Mouse (Mus musculus) spleen, adult 2 months (tissue): ENCODE measurements at regions not wholly inside any gene's neighbourhood (a gene's known extent, or its start where the extent isn't known, plus 50 kb on each side); places are given as distances from the start of the nearest gene placed in this dataset.

Source experiments
- DNase-seq, 2 experiments: peaks; one replicate each; pipeline versions ENCODE4 v3.0.0 to v3.0.0-alpha.2; 2012 to 2021; ENCODE audit warnings: low spot score in 2 of 2, low read depth in 1 of 2
- H3K27ac ChIP-seq: fragments of 200-500 bp; 2 replicates; pipeline ENCODE4 v1.5.1; 2012; ENCODE audit warnings: low read length, inconsistent platforms; ENCODE audit not compliant: insufficient read depth
- H3K27me3 ChIP-seq: fragments of 200-500 bp; 2 replicates; pipeline ENCODE4 v1.6.1; 2012; ENCODE audit warnings: mild to moderate bottlenecking, moderate library complexity, low read length, inconsistent platforms; ENCODE audit not compliant: control insufficient read depth, insufficient read depth
- H3K36me3 ChIP-seq: fragments of 200-500 bp; 2 replicates; pipeline ENCODE4 v1.6.1; 2012; ENCODE audit warnings: mild to moderate bottlenecking, low read length, inconsistent platforms; ENCODE audit not compliant: control insufficient read depth, insufficient read depth
- H3K4me1 ChIP-seq: fragments of 200-500 bp; 2 replicates; pipeline ENCODE4 v1.6.1; 2011; ENCODE audit warnings: inconsistent platforms; ENCODE audit not compliant: control insufficient read depth, insufficient read depth, insufficient read length
- H3K4me3 ChIP-seq: fragments of 200-500 bp; 2 replicates; pipeline ENCODE4 v1.5.1; 2011; ENCODE audit warnings: mild to moderate bottlenecking, inconsistent platforms; ENCODE audit not compliant: insufficient read depth, insufficient read length; ENCODE audit errors: extremely low read depth
- CTCF ChIP-seq: fragments of 200-500 bp; IDR thresholded peaks from 2 replicates; pipeline ENCODE4 v1.5.1; 2011; ENCODE audit warnings: mild to moderate bottlenecking, inconsistent platforms; ENCODE audit not compliant: insufficient read depth, insufficient read length, insufficient replicate concordance; ENCODE audit errors: extremely low read depth
- POLR2A ChIP-seq: fragments of 200-500 bp; IDR thresholded peaks from 2 replicates; pipeline ENCODE4 v1.6.1; 2011; ENCODE audit warnings: low read depth, low read length, inconsistent platforms
- WGBS: fragments of 180-500 bp; shearing (Covaris S2); methylation state at CpG from one replicate; pipeline ENCODE4 v1.1.7; 2018; 5-methylcytosine and 5-hydroxymethylcytosine counted together

- no peaks in the 10 kb centered on the region for H3K4me1 ChIP-seq
- 55% methylated on average over 11 of the region's 11 CpGs for WGBS
- no peak for DNase-seq
- H3K4me3 ChIP-seq, result no peak overlapping the region
- H3K36me3 ChIP-seq, result no peaks in the 10 kb centered on the region
- H3K27me3 ChIP-seq, result no peaks in the 10 kb centered on the region
- no peak overlapping the region for H3K27ac ChIP-seq
- TF ChIP-seq CTCF (no peak), POLR2A (no peak)
Measured at GRCm38 (mm10) chr11:89209531-89209950, 92.6 kb downstream of the Nog start.

- Histone ChIP-seq H3K4me3 (no peak overlapping the region), H3K36me3 (no peaks in the 10 kb centered on the region), H3K4me1 (no peaks in the 10 kb centered on the region), H3K27ac (no peak overlapping the region), H3K27me3 (no peaks in the 10 kb centered on the region)
- no peak for TF ChIP-seq CTCF
- TF ChIP-seq POLR2A, result no peak
- 46% methylated on average over 6 of the region's 6 CpGs for WGBS
- DNase-seq, result no peak
Measured at GRCm38 (mm10) chr11:89209072-89209471, 93.1 kb downstream of the Nog start.

- Histone ChIP-seq H3K4me1 (no peaks in the 10 kb centered on the region), H3K4me3 (no peak overlapping the region), H3K27ac (no peak overlapping the region), H3K27me3 (no peaks in the 10 kb centered on the region), H3K36me3 (no peaks in the 10 kb centered on the region)
- TF ChIP-seq CTCF, result no peak
- no peak for TF ChIP-seq POLR2A
- no peak for DNase-seq
- WGBS, result 41% methylated on average over 3 of the region's 3 CpGs
Measured at GRCm38 (mm10) chr11:89206788-89207187, 95.3 kb downstream of the Nog start.

GRCm38 (mm10) chr11:89204948-89205545 lies 97.1 kb downstream of the Nog start:
- Histone ChIP-seq H3K4me3 (no peak overlapping the region), H3K27ac (no peak overlapping the region), H3K36me3 (no peaks in the 10 kb centered on the region), H3K27me3 (no peaks in the 10 kb centered on the region), H3K4me1 (no peaks in the 10 kb centered on the region)
- WGBS, result 31% methylated on average over 7 of the region's 7 CpGs
- TF ChIP-seq POLR2A (no peak), CTCF (no peak)
- no peak for DNase-seq

GRCm38 (mm10) chr11:89200458-89200857 lies 101.7 kb downstream of the Nog start:
- 95% methylated on average over 3 of the region's 3 CpGs for WGBS
- DNase-seq, result no peak
- Histone ChIP-seq H3K4me1 (no peaks in the 10 kb centered on the region), H3K4me3 (no peak overlapping the region), H3K36me3 (no peaks in the 10 kb centered on the region), H3K27ac (no peak overlapping the region), H3K27me3 (no peaks in the 10 kb centered on the region)
- TF ChIP-seq POLR2A (no peak), CTCF (no peak)

GRCm38 (mm10) chr11:89192815-89193214 lies 109.3 kb downstream of the Nog start:
- no peak for DNase-seq
- H3K4me1 ChIP-seq, result no peaks in the 10 kb centered on the region
- no peak overlapping the region for H3K4me3 ChIP-seq
- no peaks in the 10 kb centered on the region; the same call in 1 of the 2 replicates for H3K27me3 ChIP-seq
- no peak for TF ChIP-seq POLR2A
- no peak for TF ChIP-seq CTCF
- H3K27ac ChIP-seq, result no peak overlapping the region
- no peaks in the 10 kb centered on the region for H3K36me3 ChIP-seq
- WGBS, result 74% methylated on average over 3 of the region's 3 CpGs

- 10% methylated on average over 26 of the region's 26 CpGs for WGBS
Measured at GRCm38 (mm10) chr11:89186911-89187621, 113.4 kb downstream of the Gm525 start.

More at GRCm38 (mm10) chr11:89186911-89187621, 113.4 kb downstream of the Gm525 start:
- H3K4me1 ChIP-seq, result no peaks in the 10 kb centered on the region
- H3K4me3 ChIP-seq, result no peak overlapping the region
- no peak for TF ChIP-seq POLR2A
- no peak for TF ChIP-seq CTCF
- no peak for DNase-seq
- no peaks in the 10 kb centered on the region for H3K36me3 ChIP-seq
- H3K27me3 ChIP-seq, result peaks cover 4% of the 10 kb centered on the region
- no peak overlapping the region for H3K27ac ChIP-seq
